Mouse (Mus musculus): ENCODE measurements around the gene Btn2a2. TPM values are rescaled to one million over a fixed set of nuclear protein-coding genes. Genes with fewer than 3 reads are reported as not detected.

Btn2a2 gene
- polyA plus RNA-seq, 2 experiments: 0.01 TPM; not detected in 1

DNA sequence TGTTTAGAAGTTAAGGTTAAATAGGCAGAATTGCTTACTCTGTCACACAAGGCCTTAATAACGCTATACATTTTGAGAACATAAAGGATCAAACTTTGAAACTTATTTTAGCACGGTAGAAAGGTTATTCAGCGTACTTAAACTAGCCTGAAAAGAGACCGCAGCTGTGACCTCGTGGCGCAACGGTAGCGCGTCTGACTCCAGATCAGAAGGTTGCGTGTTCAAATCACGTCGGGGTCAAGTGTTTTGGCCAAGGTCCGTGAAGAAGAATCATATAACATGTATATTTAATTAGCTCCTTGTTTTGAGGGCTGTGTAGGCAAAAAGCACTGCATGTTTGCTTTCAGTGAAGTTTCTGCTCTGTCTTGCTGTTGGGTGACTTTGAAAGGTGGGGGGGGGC, 17.7 kb upstream of the Btn2a2 start:
- Histone ChIP-seq H3K9me3 (ENCODE audit: control insufficient read depth, low read length) (no peaks in the 10 kb centered on the region), H3K27me3 (ENCODE audit: control insufficient read depth, insufficient read depth, low read length) (no peaks in the 10 kb centered on the region), H3K4me3 (ENCODE audit: insufficient read depth in 1 of 2, low read depth in 2 of 2, low read length in 2 of 2) (peak overlapping the region; percentile 53 to 54; a peak in 3 of 4 replicates), H3K4me1 (replicated peaks; ENCODE audit: control insufficient read depth in 2 of 2, insufficient read depth in 2 of 2, low read length in 1 of 2) (peaks cover 28 to 37% of the 10 kb centered on the region in 2 experiments), H3K4me2 (ENCODE audit: low read depth) (peak overlapping the region; percentile 75), H3K27ac (no peak overlapping the region), H3K36me3 (replicated peaks; ENCODE audit: control insufficient read depth, insufficient read depth, low read depth) (no peaks in the 10 kb centered on the region), H3K9ac (replicated peaks) (peak overlapping the region; percentile 74; the same call in 1 of the 2 replicates)
- ATAC-seq (ENCODE audit: insufficient read depth): peak; percentile 64; the same call in 1 of the 2 replicates
- no peak for DNase-seq (ENCODE audit: low read depth in 3 of 3, low spot score in 3 of 3)
- under 1% methylated on average over 13 of the region's 13 CpGs for WGBS (ENCODE audit: insufficient replicate concordance)
- TF ChIP-seq EP300 (IDR thresholded peaks at IDR 0.05; ENCODE audit: low read depth) (0 out of 2 replicates have a peak, but pooled peaks have one; percentile 10), CTCF (IDR thresholded peaks at IDR 0.05; ENCODE audit: low read depth) (no peak)

DNA sequence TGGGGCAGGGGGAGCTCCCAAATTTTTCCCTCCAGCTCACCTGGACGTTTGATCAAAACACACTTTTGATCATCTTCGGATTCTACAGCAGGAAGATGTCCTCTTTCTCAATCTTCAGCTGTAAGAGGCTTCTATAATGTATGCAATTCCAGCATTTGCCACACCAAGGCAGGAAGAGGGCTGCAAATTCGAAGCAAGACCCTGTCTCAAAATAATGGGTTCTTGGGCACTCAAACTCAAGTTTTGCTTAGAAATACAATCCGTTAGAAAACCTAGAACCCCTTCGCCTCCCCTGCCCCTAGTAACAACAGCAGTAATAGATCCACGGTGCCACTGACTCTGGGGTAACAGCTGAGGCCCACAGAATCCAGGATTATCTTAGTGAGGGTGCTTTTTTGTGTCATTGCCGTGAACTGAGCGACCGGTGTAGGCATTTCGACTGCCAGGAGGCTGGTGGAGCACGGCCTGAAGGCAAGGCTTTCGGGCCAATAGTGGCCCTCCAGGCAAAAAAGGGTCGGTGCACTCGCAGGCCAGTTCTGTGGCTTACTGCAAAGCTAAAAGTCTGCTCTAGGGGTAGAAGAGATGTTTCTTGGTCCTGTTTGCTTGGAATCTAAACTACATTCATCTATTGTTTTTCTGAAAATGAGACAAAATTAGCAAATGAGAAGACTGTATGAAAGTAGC, 17.1 kb upstream of the Btn2a2 start:
- H3K9me3 ChIP-seq (ENCODE audit: control insufficient read depth, low read length): no peaks in the 10 kb centered on the region
- DNase-seq (ENCODE audit: low read depth in 3 of 3, low spot score in 3 of 3) (no peak), ATAC-seq (ENCODE audit: insufficient read depth) (peak; percentile 48)
- 3% methylated on average over 14 of the region's 14 CpGs for WGBS (ENCODE audit: insufficient replicate concordance)
- H3K4me1 ChIP-seq (replicated peaks; ENCODE audit: control insufficient read depth in 2 of 2, insufficient read depth in 2 of 2, low read length in 1 of 2): peaks cover 28 to 37% of the 10 kb centered on the region in 2 experiments
- H3K9ac ChIP-seq (replicated peaks): peak overlapping the region; percentile 74
- H3K4me3 ChIP-seq (ENCODE audit: insufficient read depth in 1 of 2, low read depth in 2 of 2, low read length in 2 of 2): peak overlapping the region; percentile 53 to 54
- no peaks in the 10 kb centered on the region for H3K27me3 ChIP-seq (ENCODE audit: control insufficient read depth, insufficient read depth, low read length)
- H3K4me2 ChIP-seq (ENCODE audit: low read depth): peak overlapping the region; percentile 75
- TF ChIP-seq CTCF (IDR thresholded peaks at IDR 0.05; ENCODE audit: low read depth): no peak
- TF ChIP-seq EP300 (IDR thresholded peaks at IDR 0.05; ENCODE audit: low read depth): no peak
- no peaks in the 10 kb centered on the region for H3K36me3 ChIP-seq (replicated peaks; ENCODE audit: control insufficient read depth, insufficient read depth, low read depth)
- peak overlapping the region; percentile 35 for H3K27ac ChIP-seq

DNA sequence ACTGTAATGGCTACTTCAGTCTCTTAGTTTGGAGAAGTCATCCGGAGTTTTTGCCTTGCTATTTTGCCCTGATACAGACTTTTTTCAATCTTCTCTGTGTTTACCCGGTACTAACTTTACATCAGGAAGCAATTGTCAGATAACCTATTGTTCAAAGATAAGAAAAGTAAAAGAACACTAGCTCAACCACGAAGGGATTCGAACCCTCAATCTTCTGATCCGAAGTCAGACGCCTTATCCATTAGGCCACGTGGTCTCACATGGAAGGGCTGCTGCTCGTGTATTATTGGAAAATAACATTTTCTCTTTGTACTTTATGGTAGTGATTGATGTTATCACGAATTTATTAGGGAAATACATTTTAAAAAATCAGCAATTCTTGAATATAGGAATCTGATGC, 15.1 kb upstream of the Btn2a2 start:
- H3K9me3 ChIP-seq (ENCODE audit: control insufficient read depth, low read length): no peaks in the 10 kb centered on the region
- H3K36me3 ChIP-seq (replicated peaks; ENCODE audit: control insufficient read depth, insufficient read depth, low read depth): no peaks in the 10 kb centered on the region
- H3K27ac ChIP-seq: no peak overlapping the region
- DNase-seq (ENCODE audit: low read depth in 3 of 3, low spot score in 3 of 3) (peak in 1 of 3 experiments; percentile 67), ATAC-seq (ENCODE audit: insufficient read depth) (no peak)
- peaks cover 28 to 43% of the 10 kb centered on the region in 2 experiments for H3K4me1 ChIP-seq (replicated peaks; ENCODE audit: control insufficient read depth in 2 of 2, insufficient read depth in 2 of 2, low read length in 1 of 2)
- H3K4me2 ChIP-seq (ENCODE audit: low read depth): peak overlapping the region; percentile 57
- under 1% methylated on average over 9 of the region's 9 CpGs for WGBS (ENCODE audit: insufficient replicate concordance)
- TF ChIP-seq EP300 (IDR thresholded peaks at IDR 0.05; ENCODE audit: low read depth): no peak; the same call in 1 of the 2 replicates
- TF ChIP-seq CTCF (IDR thresholded peaks at IDR 0.05; ENCODE audit: low read depth): no peak
- H3K4me3 ChIP-seq (ENCODE audit: insufficient read depth in 1 of 2, low read depth in 2 of 2, low read length in 2 of 2): peak overlapping the region in 1 of 2 experiments; percentile 23; a peak in 1 of 4 replicates
- no peaks in the 10 kb centered on the region for H3K27me3 ChIP-seq (ENCODE audit: control insufficient read depth, insufficient read depth, low read length)
- no peak overlapping the region; the same call in 1 of the 2 replicates for H3K9ac ChIP-seq (replicated peaks)

DNA sequence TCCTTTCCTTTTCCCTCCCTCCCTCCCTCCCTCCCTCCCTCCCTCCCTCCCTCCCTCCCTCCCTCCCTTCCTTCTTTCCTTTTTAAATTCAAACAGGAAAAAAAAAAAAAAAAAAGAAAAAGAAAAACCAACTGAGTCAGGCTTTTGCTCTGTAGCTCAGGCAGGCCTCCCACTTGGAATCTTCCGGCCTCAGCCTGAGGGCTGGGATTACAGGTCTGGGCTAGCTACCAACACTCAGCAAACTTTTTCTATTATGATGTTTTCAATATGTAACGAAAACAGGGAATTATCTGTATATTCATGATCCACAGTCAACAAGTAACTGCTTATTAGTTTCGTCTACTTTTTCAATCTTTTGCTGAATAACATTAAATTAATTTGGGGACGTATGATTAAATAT, 14.3 kb upstream of the Btn2a2 start:
- TF ChIP-seq EP300 (IDR thresholded peaks at IDR 0.05; ENCODE audit: low read depth) (no peak), CTCF (IDR thresholded peaks at IDR 0.05; ENCODE audit: low read depth) (no peak)
- Histone ChIP-seq H3K27me3 (ENCODE audit: control insufficient read depth, insufficient read depth, low read length) (no peaks in the 10 kb centered on the region), H3K27ac (no peak overlapping the region), H3K4me2 (ENCODE audit: low read depth) (no peak overlapping the region; the same call in 1 of the 2 replicates), H3K9ac (replicated peaks) (no peak overlapping the region), H3K4me1 (replicated peaks; ENCODE audit: control insufficient read depth in 2 of 2, insufficient read depth in 2 of 2, low read length in 1 of 2) (peaks cover 28 to 47% of the 10 kb centered on the region in 2 experiments), H3K4me3 (ENCODE audit: insufficient read depth in 1 of 2, low read depth in 2 of 2, low read length in 2 of 2) (no peak overlapping the region), H3K9me3 (ENCODE audit: control insufficient read depth, low read length) (no peaks in the 10 kb centered on the region), H3K36me3 (replicated peaks; ENCODE audit: control insufficient read depth, insufficient read depth, low read depth) (no peaks in the 10 kb centered on the region)
- WGBS (ENCODE audit: insufficient replicate concordance): 57% methylated on average over 4 of the region's 4 CpGs
- DNase-seq (ENCODE audit: low read depth in 3 of 3, low spot score in 3 of 3) (no peak), ATAC-seq (ENCODE audit: insufficient read depth) (no peak)

DNA sequence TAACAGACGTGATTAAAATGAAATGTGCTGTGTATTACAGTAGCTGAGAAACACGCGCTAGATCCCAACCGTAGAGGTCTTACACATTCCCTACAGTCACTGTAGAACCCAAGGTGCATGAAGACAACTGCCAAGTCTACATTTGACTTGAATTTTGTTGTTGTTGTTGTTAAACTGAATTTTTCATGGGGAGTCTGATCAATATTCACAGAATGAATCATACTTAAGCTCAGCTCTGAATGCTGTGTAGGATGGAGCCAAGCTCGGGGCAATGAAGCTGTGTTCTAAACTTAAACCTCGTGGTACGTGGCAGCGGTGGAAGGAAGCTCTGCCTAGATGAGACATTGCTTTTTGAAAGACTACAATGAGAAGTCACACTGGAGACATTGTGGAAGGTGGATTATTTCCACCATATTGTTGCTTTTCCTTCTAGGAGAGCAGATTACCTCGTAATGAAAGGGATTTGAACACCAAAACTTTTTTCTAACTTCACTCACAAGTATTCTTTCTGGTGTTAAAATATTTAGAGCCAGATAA, 13.4 kb upstream of the Btn2a2 start:
- Histone ChIP-seq H3K27me3 (ENCODE audit: control insufficient read depth, insufficient read depth, low read length) (no peaks in the 10 kb centered on the region), H3K9ac (replicated peaks) (peak overlapping the region; percentile 54), H3K27ac (0 out of 2 replicates have a peak overlapping the region, but pooled peaks have one; percentile 22), H3K9me3 (ENCODE audit: control insufficient read depth, low read length) (no peaks in the 10 kb centered on the region), H3K4me2 (ENCODE audit: low read depth) (peak overlapping the region; percentile 61), H3K4me3 (ENCODE audit: insufficient read depth in 1 of 2, low read depth in 2 of 2, low read length in 2 of 2) (peak overlapping the region; percentile 27 to 32), H3K36me3 (replicated peaks; ENCODE audit: control insufficient read depth, insufficient read depth, low read depth) (no peaks in the 10 kb centered on the region), H3K4me1 (replicated peaks; ENCODE audit: control insufficient read depth in 2 of 2, insufficient read depth in 2 of 2, low read length in 1 of 2) (peaks cover 26 to 44% of the 10 kb centered on the region in 2 experiments)
- TF ChIP-seq CTCF (IDR thresholded peaks at IDR 0.05; ENCODE audit: low read depth) (no peak), EP300 (IDR thresholded peaks at IDR 0.05; ENCODE audit: low read depth) (no peak)
- no peak for DNase-seq (ENCODE audit: low read depth in 3 of 3, low spot score in 3 of 3)
- 20% methylated on average over 9 of the region's 9 CpGs for WGBS (ENCODE audit: insufficient replicate concordance)
- ATAC-seq (ENCODE audit: insufficient read depth): no peak

Measured in liver, embryonic 14.5 days (tissue).